Mouse (Mus musculus) stomach, postnatal 0 days (tissue): ENCODE data around the gene Rnf157. TPM values are rescaled to one million over a fixed set of nuclear protein-coding genes. Genes with fewer than 3 reads are reported as not detected.
A peak's percentile ranks its signal among the peaks of the same experiment; 100 is the strongest.
"Not testable (repeated sequence)": the region's sequence is repeated elsewhere in the genome, so short reads cannot be mapped to it uniquely, and the experiment has no call there.

ENCODE experiments used
- ATAC-seq: fragments of 200-750 bp; cut with Nextera tagmentation; 2 replicates; pipeline ENCODE4 v1.8.0; 2017; ENCODE audit not compliant: low FRiP score, low TSS enrichment
- DNase-seq: peaks from one replicate; pipeline ENCODE4 v3.0.0-alpha.2; 2016; ENCODE audit warnings: low spot score
- H3K27ac ChIP-seq: fragments of 300-500 bp; sonication (generic); replicated peaks from 2 replicates; pipeline ENCODE4 v1.5.1; 2014; ENCODE audit warnings: mild to moderate bottlenecking, control low read depth
- H3K27me3 ChIP-seq: fragments of 300-500 bp; sonication (generic); 2 replicates; pipeline ENCODE4 v1.6.1; 2014; ENCODE audit warnings: low read length; ENCODE audit not compliant: control insufficient read depth, insufficient read depth
- H3K36me3 ChIP-seq: fragments of 300-500 bp; sonication (generic); 2 replicates; pipeline ENCODE4 v1.6.1; 2014; ENCODE audit warnings: low read length, mixed read lengths; ENCODE audit not compliant: control insufficient read depth, insufficient read depth
- H3K4me1 ChIP-seq: fragments of 300-500 bp; sonication (generic); replicated peaks from 2 replicates; pipeline ENCODE4 v1.6.1; 2014; ENCODE audit warnings: antibody characterized with exemption; ENCODE audit not compliant: control insufficient read depth, insufficient read depth
- H3K4me2 ChIP-seq: fragments of 300-500 bp; sonication (generic); replicated peaks from 2 replicates; pipeline ENCODE4 v1.6.1; 2014; ENCODE audit warnings: low read depth, mild to moderate bottlenecking, control low read depth, moderate library complexity
- H3K4me3 ChIP-seq: fragments of 300-500 bp; sonication (generic); 2 replicates; pipeline ENCODE4 v1.5.1; 2014; ENCODE audit warnings: low read depth, low read length, control low read depth
- H3K9ac ChIP-seq: fragments of 300-500 bp; sonication (generic); 2 replicates; pipeline ENCODE4 v1.6.1; 2014; ENCODE audit warnings: mild to moderate bottlenecking, low read length, control low read depth, mixed read lengths
- H3K9me3 ChIP-seq: fragments of 300-500 bp; sonication (generic); 2 replicates; pipeline ENCODE4 v1.6.1; 2016; ENCODE audit warnings: low read length; ENCODE audit not compliant: control insufficient read depth
- CTCF ChIP-seq: IDR thresholded peaks from 2 replicates; pipeline ENCODE4 v1.5.1; 2016; ENCODE audit warnings: antibody characterized with exemption, low read depth, mild to moderate bottlenecking, moderate library complexity
- EP300 ChIP-seq: optimal IDR thresholded peaks from 2 replicates; pipeline ENCODE3; 2016; ENCODE audit warnings: antibody characterized with exemption
- WGBS: fragments of 180-500 bp; shearing (Covaris S2); extraction: QIAGEN DNeasy Blood & Tissue Kit; methylation state at CpG from one replicate; pipeline ENCODE4 v1.1.7; 2014; 5-methylcytosine and 5-hydroxymethylcytosine counted together
- polyA plus RNA-seq: library from polyadenylated mRNA; unstranded; fragments of >200 nt; fragmentation: Nextera tagmentation; extraction: Ambion mirVana; gene quantifications from 2 replicates; pipeline ENCODE4 v1.2.1, GENCODE M21; 2015

The Rnf157 gene
- polyA plus RNA-seq, 1 experiment from 2014 or later = 2.8 TPM

DNA sequence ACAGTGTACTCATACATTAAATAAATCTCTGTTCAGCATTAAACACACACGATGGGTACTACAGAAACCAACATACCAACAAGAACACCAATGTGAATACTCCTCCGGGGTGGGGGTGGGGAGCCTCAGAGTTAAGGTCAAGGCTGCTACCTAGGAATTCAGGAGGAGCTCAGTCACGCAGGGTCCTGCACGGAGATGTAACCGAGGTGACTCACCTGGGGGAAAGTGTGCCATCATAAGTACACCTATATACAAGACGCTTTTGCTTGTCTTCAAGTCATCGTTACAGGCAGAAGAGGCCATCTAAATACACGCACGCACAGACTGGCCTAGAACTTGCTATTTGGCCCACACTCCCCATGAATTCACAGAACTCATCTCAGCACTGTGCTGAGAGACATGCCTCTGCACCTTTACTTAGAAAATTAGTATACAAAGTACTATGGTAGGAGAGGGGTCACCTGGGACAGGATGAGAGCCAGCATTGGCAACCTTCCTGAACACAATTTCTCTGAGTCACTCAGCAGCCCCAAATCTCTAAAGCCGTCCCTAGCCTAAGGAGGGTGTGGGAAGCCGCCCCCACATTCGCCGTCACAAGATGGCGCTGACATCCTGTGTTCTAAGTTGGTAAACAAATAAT is 23.9 kb downstream of the Rnf157 start:
- ATAC-seq (peak; percentile 88), DNase-seq (peak; percentile 53)
- Histone ChIP-seq H3K27me3 (no peaks in the 10 kb centered on the region), H3K36me3 (no peaks in the 10 kb centered on the region), H3K9me3 (no peaks in the 10 kb centered on the region), H3K27ac (peak overlapping the region; percentile 71), H3K9ac (no peak overlapping the region), H3K4me2 (0 out of 2 replicates have a peak overlapping the region, but pooled peaks have one; percentile 23), H3K4me3 (no peak overlapping the region), H3K4me1 (peaks cover 4% of the 10 kb centered on the region; the same call in 1 of the 2 replicates)
- WGBS = 57% methylated on average over 14 of the region's 14 CpGs
- no peak for TF ChIP-seq EP300
- peak; percentile 45 for TF ChIP-seq CTCF

GRCm38 (mm10) chr11:116387086-116388071 is 25.5 kb downstream of the Rnf157 start:
- H3K9me3 ChIP-seq = no peaks in the 10 kb centered on the region
- H3K27me3 ChIP-seq = no peaks in the 10 kb centered on the region
- peaks cover 4% of the 10 kb centered on the region; the same call in 1 of the 2 replicates for H3K4me1 ChIP-seq
- H3K4me3 ChIP-seq = peak overlapping the region; percentile 15; the same call in 1 of the 2 replicates
- DNase-seq (peak; percentile 27), ATAC-seq (peak; percentile 71)
- no peaks in the 10 kb centered on the region for H3K36me3 ChIP-seq
- H3K27ac ChIP-seq = peak overlapping the region; percentile 86
- peak overlapping the region; percentile 37; the same call in 1 of the 2 replicates for H3K4me2 ChIP-seq
- TF ChIP-seq EP300 (no peak), CTCF (0 out of 2 replicates have a peak, but pooled peaks have one; percentile 15)
- no peak overlapping the region for H3K9ac ChIP-seq
- 20% methylated on average over 13 of the region's 16 CpGs for WGBS

GRCm38 (mm10) chr11:116385999-116386398 is 26.8 kb downstream of the Rnf157 start:
- Histone ChIP-seq H3K9ac (no peak overlapping the region), H3K36me3 (no peaks in the 10 kb centered on the region), H3K4me2 (no peak overlapping the region), H3K4me1 (peaks cover 4% of the 10 kb centered on the region; the same call in 1 of the 2 replicates), H3K27ac (no peak overlapping the region), H3K27me3 (no peaks in the 10 kb centered on the region), H3K9me3 (no peaks in the 10 kb centered on the region), H3K4me3 (no peak overlapping the region)
- WGBS = 53% methylated on average over 5 of the region's 5 CpGs
- DNase-seq (no peak), ATAC-seq (no peak)
- no peak for TF ChIP-seq CTCF
- TF ChIP-seq EP300 = no peak

DNA sequence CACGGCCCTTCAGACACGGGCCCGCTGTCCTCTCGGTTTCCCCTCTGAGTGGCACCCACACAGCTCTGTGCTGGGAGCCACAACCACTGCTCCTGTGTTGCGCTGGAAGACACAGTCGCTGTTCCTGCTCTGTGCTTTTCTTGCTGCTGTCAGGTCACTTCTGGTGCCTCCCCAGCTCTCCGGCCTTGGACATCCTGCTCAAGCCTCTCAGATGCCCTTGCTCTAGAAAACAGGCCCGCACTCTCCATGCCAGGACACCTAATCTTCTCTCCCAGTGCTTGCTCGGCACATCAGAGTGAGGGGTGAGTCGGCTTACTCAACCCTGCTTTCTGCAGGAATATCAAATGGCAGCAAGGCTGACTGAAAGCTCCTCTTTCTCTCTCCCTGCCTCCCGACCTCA is 28.7 kb downstream of the Rnf157 start:
- no peak overlapping the region for H3K4me3 ChIP-seq
- no peak overlapping the region for H3K4me2 ChIP-seq
- H3K9ac ChIP-seq = no peak overlapping the region
- DNase-seq = no peak
- H3K27me3 ChIP-seq = no peaks in the 10 kb centered on the region
- no peak for TF ChIP-seq EP300
- TF ChIP-seq CTCF = no peak
- H3K4me1 ChIP-seq = peaks cover 4% of the 10 kb centered on the region; the same call in 1 of the 2 replicates
- no peak for ATAC-seq
- WGBS = 84% methylated on average over 11 of the region's 11 CpGs
- H3K9me3 ChIP-seq = no peaks in the 10 kb centered on the region
- no peak overlapping the region for H3K27ac ChIP-seq
- H3K36me3 ChIP-seq = no peaks in the 10 kb centered on the region

GRCm38 (mm10) chr11:116383070-116383469 is 29.8 kb downstream of the Rnf157 start:
- ATAC-seq = not testable (repeated sequence)
- WGBS = 85% methylated on average over 5 of the region's 5 CpGs

DNA sequence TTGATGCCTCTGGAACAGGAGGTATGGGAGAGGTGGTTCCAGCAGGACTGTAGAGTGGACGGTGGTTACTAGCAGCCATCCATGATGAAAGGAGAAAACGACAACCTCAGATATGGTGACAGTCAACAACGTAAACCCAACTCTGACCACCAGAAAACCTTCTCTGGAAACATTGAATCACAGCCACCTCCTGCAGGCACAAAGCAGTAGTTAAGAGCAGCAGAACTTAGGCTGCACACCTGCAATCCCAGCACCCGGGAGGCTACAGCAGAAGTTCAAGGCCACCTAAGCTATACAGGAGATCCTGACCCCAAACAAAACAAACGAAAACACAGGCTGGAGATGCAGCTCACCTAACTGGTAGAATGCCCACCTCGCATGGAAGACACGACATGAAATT is 32.1 kb downstream of the Rnf157 start:
- Histone ChIP-seq H3K9me3 (no peaks in the 10 kb centered on the region), H3K27me3 (no peaks in the 10 kb centered on the region), H3K9ac (no peak overlapping the region), H3K4me3 (no peak overlapping the region), H3K4me1 (no peaks in the 10 kb centered on the region), H3K4me2 (no peak overlapping the region), H3K27ac (no peak overlapping the region), H3K36me3 (no peaks in the 10 kb centered on the region)
- TF ChIP-seq EP300 (no peak), CTCF (no peak)
- ATAC-seq (no peak), DNase-seq (no peak)
- 77% methylated on average over 7 of the region's 7 CpGs for WGBS

More at GRCm38 (mm10) chr11:116383070-116383469, 29.8 kb downstream of the Rnf157 start:
- not testable (repeated sequence) for DNase-seq, H3K4me3 ChIP-seq, H3K9ac ChIP-seq, H3K9me3 ChIP-seq, H3K4me2 ChIP-seq, H3K27me3 ChIP-seq, H3K36me3 ChIP-seq, H3K27ac ChIP-seq, H3K4me1 ChIP-seq
